Mouse (Mus musculus): ENCODE results near the gene Rwdd2b.

Gene Rwdd2b

DNA sequence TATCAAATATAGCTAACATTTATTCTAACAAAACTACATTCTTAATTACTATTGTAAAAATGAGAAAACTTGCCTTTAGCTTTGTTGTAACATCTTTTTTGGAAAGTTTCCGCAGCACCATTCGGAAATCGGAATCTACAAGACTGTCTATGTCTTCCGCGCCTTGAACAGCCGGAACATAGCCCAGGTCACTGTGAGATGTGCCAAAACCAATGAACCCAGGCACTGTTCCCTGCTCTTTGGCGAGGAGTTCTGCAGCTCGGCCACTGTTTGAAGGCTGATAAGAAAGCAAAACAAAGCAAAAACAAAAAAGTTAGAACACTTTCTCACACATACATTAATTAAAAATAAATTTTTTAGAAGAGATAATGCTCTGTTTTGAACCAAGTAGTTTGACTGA, 12.9 kb downstream of the Rwdd2b start:
- in situ Hi-C loops (cut with MboI; ENCODE audit: unreplicated experiment in 2 of 2): no loop called here

DNA sequence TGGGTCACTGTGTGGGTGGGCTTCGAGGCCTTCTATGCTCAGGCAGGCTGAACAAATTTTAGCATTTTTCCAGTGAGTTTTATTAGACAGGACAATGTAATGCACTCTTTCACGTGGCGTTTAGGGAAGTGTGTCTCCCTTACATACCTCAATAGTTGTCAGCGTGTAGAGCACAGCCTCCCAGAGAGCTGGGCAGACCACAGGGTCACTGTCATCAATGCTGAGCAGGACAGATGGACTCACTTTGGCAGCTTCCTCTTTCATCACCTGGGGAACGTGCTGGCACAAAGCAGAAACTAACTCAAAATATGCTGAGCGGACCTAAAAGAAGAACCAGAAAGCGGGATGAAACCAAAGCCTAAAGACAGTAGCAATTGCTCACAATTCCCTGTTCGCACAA, 19.7 kb downstream of the Rwdd2b start:
- in situ Hi-C loops (cut with MboI; ENCODE audit: unreplicated experiment in 2 of 2): no loop called here

GRCm38 (mm10) chr16:87405001-87405400, 35.4 kb downstream of the Rwdd2b start:
- in situ Hi-C loops (cut with MboI; ENCODE audit: unreplicated experiment in 2 of 2): no loop called here

GRCm38 (mm10) chr16:87393813-87394548, 46.4 kb downstream of the Rwdd2b start:
- in situ Hi-C loops (cut with MboI; ENCODE audit: unreplicated experiment in 2 of 2): loop anchor here in 1 of 2 experiments (10.0 kb wide), 1 partner anchor 1589 kb away; the partner anchor contains the start of gene Adamts1

DNA sequence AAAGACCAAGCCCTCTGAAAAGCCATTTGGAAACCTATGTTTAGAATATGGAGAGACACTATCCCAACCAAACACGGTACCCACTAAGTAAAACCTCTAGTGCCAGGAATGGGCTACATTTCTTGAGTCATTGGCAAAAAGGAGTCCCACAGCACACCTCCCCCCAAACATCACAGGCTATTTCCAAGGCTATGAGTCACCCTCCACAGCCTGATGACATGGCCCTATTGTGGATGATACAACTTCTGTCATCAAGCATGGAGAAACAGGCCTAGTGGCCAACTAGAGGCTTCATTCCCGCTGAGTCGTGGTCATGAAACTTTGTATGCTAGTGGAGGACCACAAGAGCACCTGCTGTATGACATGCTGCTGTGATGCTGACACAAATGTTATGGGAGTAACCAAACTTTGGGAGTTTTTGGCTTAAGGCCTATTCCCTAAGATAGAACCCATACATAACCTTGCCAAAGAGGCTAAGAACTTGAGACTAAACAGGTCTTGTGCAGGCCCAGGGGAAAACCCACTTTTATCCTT, 52.9 kb downstream of the Rwdd2b start:
- in situ Hi-C loops (cut with MboI; ENCODE audit: unreplicated experiment in 2 of 2): no loop called here

GRCm38 (mm10) chr16:87384366-87384765, 56.0 kb downstream of the Rwdd2b start:
- in situ Hi-C loops (cut with MboI; ENCODE audit: unreplicated experiment in 2 of 2): no loop called here
